Mouse (Mus musculus): ENCODE measurements around the gene Sec24b.

The Sec24b gene

DNA sequence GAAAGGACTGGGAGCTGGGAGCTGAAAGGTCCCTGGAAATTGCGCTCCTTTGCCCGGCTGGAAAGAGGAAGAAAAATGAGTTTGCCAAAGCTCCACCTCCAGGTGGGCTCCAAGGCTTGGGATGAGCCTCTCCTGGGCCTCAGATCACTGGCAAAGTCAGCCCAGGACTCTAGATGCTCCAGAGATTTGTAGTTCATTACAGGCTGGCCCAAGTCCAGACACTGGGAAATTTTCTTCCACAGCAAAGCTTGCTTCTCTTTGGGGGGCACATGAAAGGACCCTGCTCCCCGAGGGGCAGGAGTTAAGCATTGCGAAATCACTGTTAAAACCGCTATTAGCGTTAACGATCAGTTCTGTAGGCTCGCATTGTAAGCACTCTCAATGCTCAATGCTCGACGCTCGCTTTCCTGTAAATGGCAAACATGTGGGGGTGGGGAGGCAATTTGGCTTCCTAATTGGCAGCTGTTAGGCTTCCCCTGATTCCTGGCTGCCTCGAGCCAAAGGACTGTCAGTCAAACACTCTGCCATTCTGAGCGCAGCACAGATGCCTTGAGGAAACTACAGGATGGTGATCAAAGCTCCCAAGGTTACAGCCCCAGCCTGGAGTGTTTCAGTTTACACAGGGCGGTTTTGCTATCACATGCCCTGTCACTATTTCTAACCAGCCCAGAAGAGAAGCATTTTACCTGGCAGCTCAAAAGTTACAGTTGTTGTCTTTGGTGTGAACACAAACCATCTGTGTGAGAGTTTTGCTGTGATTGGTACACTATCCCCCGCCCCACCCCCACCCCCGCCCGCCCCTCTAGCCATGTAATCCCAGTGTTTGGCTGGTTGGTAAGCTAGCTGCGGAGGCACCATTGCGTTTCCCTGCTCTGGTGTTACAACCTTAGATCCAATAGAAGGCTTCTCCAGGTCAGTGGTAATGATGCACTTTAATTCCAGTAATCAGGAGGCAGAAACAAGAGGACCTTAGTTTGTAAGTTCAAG, 90.5 kb downstream of the Sec24b start:
- DNase-seq (ENCODE audit: low read depth): peak; percentile 20

DNA sequence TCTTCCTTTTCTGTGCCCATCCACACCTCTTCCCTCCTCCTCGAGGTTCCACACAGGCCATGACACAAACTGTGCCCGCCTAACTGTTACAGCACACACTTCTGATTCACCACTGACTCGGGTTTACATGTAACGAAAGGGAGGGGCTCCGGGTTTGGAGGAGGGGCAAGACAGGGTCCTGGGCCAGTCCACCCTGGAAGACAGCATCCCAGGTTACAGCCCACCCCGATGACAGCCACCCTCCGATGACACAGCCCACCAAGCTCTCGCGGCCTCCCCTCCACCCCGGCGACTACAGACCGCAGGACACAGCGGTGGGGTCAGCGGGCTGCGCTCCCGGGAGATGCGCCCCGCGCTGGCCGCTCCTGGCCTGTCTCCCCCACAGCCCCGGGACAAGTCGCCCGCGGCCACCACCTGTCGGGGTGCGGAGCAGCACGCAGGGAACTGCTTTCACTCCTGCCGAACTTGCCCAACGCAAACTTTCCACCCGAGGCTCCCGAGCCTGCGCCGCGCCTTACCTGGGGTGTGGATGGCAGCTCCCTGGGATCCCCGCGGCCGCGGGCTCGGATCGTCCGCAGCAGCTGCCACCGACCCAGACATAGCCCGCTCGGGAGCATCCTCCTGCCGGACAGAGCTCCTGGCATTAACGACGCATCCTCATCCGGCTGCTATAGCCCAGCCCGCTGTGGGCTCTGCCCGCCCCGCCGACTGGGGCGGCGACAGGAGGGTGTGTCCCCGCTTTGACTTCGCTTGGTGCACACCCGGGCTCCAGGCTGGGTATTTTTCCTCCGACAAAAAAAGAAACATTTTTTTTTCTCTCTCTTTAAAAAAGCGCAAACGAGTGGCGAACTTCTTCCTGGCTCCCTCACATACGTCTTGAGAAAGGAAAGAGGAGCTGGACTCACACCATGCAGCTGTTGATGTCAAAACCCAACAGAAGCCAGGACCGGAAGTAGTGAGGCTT, 91.6 kb downstream of the Sec24b start, which contains the start of gene Mcub:
Gene Mcub, minus strand, starts transcription at position 775 of the 964 bp plus-strand sequence.
- peak; percentile 30 for DNase-seq (ENCODE audit: low read depth)

DNA sequence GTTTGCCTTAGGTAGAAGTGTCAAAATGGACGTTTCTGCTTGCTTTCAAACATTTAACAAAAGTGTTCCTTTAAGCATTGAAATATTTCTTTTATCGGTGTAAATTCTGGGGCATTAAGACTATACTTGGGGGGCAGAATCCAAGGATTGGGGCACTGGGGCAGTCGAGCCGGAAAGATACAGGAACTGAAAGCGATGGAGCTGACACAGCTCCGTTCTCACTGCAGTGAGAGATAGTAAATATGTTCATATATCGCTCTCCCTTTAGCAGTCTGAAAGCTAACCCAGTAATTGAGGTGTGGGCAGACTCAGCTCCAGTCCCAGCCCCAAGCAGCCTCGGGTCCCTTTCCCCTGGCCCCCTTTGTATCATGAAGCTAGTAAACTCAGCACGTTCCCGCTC, 92.3 kb downstream of the Sec24b start:
- DNase-seq (ENCODE audit: low read depth): no peak

DNA sequence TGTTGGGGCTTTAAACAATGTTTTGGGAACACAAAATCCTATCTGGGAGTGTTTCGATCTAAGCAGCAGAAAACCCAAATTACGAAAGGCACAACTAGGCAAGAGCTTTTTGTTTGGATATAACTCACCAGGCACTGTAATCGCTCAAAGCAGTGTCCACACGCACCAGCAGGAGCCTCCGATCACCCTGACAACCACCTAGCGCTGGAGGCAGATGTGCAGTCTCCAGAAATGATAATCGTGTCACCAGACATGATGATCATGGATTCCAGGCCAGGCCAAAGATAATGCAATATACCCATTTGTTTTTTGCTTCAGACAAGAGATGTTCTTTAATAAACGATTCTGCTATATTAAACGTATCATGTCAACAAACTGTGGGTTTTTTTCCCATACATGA, 93.5 kb downstream of the Sec24b start:
- DNase-seq (ENCODE audit: low read depth): no peak

DNA sequence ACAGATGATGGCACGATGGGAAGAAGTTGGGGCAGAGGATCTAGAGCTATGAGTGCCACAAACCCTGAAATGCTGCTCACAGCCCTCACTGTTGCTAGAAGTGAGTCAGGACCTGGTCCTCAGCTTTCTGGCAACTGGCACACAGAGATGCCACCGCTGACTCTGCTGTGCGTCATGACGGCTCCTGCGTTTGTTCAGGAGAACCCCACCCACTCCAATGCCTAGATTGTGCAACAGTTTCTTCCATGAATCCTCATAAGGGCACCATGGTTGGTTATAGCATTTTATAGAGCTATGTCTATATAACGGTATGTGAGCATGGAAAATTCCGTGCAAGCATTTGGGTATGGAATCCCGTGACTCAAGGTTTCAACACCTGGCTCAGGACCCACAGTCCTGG, 96.7 kb downstream of the Sec24b start:
- DNase-seq (ENCODE audit: low read depth): no peak

DNA sequence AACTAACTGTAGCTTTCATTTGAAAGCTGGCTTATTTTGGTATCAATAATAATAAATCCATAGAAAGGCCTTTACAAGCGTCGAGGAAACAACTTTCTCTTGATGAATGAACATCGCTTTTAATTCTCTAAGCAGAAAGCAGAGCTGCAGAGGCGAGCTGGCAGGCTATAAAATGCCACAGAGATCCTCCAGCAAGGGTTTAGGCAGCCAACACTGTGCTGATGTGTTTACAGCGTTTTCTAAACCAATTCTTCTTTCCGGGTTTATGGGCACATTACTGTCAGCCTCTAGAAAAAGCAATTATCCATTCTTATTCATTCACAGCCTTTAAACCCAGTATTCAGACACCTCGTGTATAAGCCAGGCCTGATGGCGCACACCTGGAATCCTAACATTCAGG, 98.8 kb downstream of the Sec24b start:
- DNase-seq (ENCODE audit: low read depth): no peak

DNA sequence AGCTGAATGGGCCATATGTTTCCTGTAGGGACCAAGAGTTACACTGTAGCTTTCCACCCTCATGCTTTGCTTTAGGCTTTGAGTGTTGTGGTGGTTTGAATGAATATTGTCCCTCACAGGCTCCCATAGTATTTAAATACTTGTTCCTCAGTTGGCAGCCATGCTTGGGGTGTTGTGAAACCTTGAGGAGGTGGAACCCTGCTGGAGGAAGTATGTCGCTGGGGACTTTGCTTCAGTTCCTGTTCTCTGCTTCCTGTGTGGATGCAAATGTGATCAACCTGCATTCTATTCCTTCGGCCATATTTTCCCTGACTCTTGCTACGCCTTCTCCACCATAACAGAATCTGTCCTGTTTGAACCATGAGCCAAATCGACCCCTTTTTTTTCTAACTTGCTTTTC, 108.1 kb downstream of the Sec24b start:
- DNase-seq (ENCODE audit: low read depth): no peak

DNA sequence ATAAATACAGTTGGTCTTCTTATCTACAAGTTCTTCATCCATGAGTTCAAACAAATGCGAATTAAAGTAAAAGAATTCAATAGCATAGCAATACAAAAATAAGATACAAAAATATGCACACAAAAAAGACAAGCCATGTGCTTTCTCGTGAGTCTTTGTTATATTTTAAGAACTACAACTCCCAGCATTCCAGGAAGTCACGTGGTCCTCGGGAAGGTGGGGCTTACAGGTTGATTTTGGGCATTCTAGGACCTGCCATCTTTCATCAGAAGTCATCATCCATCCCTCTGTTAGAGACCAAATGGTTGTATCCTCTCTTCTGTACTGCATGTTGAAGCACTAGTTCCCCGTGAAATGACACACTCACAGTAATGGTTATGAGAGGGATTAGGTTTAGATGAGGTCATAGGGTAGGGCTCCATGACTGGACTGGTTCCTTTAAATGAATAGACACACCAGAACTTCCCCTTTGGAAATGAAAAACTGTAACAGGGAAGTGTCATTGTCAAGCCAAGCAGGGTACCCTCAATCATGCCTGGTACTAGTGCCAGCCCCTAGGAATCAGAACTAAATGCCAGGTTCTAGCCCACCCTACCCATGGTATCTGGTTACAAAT, 112.1 kb downstream of the Sec24b start:
- no peak for DNase-seq (ENCODE audit: low read depth)

DNA sequence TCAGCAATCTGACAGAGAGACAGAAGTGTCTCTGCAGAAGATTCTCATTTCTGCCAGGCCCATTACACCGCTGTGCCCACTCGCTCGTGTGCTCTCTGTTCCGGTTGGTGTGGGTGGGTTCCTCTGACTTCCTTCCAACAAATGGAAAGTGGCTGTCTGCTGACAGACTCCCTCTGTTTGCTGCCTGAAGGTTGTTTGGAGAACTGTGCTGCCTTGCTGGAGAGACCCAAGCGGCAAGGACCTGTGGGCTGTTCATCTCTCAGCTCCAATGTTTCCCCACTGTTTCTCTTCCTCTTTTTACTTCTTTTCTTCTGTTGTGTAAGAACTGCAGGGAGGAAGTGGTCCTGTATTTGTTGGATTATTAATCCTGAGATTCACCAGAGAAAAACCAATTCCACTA, 113.0 kb downstream of the Sec24b start:
- DNase-seq (ENCODE audit: low read depth): no peak

DNA sequence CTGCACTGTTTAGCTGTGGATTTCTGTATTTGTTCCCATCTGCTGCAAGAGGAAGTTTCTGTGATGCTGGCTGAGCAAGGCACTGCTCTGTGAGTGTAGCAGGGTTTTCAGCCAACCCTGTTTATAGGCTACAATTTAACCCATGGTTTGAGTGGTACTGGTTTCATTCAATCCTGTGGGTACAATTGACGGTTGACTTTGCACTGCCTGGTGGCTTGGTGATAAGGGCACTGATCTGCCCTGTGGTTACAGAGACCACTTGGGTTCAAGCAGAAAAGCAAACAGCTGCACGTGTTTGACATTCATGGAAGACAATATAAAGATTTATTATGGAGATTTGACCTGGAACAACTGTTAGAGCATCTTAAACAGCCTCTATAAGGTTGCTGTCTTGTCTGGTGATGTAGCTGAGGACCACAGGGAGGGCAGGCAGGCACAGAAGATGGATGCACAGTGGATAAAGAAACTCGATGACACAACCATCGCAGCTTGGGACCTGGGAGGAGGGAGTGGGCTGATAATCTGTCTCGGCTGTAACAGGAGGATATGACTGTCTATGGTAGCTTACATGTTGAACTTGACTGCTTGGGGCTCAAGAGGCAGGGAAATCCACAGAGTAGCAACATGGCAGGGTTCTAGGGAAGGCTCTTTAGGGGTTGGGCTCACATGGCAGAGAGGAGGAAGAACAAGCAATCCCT, 115.0 kb downstream of the Sec24b start:
- no peak for DNase-seq (ENCODE audit: low read depth)

DNA sequence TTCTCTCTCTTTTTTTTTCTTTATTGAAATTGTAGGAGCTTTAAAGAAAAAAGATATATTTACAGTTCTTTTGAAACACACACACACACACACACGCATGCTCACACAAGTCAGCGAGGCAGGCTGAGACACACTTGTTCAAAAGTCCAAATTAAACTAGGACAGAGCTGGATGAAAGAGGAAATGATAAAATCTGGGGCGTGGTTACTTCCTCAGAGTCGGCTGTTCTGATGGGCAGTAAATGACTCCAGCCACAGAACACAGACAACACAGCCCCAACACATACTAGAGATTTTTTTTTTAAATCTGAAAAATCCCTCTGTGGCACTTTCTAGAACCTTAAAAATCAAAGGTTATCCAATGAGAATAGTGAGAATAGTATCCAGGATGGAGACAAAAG, 117.5 kb downstream of the Sec24b start:
- no peak for DNase-seq (ENCODE audit: low read depth)

DNA sequence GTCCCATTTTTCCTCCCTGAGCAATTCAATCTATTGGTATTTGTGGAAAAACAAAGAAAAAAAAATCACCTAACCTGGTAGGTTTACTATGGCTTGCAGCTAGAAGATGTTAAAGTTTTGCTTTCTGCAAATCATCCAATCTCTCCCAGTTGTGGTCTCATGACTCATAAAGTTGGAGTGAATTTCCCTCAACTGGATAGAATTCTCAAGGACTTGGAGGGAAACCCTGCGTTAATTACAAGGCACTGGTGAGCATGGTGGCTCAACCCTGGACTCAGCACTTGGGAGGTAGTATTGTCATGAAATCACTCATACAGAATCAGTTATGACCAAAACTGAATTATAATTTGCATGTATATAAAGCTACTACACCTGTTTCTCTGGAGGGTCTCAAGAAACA, 120.1 kb downstream of the Sec24b start:
- peak; percentile 60 for DNase-seq (ENCODE audit: low read depth)

DNA sequence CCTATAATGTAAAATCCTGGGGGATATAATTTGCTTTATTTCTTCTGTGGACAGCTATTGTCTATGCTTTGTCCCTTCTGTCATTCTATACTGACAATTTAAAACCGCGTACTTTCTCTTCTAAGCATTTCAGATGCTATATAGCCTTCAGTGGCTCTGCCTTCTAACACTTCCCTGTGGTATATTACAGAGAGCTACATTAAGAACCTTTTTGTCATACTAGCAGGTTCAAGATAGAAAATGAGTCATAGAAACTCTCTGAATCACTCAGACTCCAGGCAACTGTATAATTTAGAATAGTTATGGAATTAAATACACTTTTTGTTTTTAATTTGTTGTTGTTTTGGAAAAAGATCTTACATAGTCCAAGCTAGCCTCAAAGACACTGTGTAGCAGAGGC, 120.6 kb downstream of the Sec24b start:
- DNase-seq (ENCODE audit: low read depth): no peak

DNA sequence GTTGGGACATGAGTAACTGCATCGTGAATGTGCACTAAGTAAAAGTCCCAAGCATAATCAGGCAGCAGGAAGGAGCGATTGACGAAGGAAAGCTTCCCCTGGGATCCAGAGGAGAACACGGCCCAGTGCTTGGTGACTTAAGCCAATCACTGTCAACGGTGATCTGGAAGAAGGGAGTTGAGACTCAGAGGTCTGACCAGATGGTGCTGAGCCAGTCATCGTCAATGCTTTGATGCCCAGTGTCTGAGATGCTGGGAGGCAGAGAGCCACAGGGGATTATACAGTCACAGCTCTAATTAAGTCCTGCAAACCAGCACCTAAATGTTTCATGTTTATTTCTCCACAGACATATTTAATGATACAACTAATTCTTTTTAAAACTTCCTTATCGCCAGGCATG, 122.3 kb downstream of the Sec24b start:
- no peak for DNase-seq (ENCODE audit: low read depth)

DNA sequence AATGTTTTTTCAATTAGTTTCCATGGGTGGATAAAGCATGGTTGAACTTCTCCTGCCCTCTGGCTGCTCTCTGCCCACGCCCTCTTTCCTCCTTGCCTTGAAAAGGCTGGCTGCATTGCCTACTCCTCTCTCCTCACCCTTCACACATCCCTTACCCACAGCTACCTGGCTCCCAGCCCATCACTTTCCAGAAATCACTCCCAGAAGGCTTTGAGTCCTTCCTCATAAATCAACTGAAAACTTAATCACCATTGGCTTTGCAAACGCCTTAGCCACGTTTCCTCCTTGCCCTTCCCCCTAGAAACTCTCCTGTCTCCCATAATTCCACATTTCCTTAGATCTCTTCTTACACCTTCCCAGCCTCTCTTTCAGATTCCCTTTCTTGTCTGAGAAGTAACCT, 123.5 kb downstream of the Sec24b start:
- peak; percentile 68 for DNase-seq (ENCODE audit: low read depth)

DNA sequence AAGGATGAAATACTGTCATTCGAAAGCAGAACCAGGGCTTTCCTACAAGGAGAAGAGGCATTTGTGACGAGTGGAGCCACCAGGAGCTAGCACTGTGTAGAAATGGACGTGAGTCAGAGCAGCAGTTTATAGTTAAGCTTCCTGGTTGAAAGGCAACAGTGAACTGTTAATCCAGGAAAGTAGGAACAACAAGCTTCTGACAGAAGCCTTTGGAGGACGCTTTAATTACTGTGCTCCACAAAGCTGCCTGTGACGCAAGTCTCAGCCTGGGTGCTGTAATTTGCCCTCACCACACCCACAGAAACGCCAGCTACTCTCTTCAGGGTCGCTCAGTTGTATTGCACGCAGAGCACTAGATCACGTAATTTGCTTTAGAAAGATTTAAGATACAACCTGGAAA, 124.8 kb downstream of the Sec24b start:
- DNase-seq (ENCODE audit: low read depth): no peak

Measured in fibroblast of lung, adult 2 months (primary cell).